Mouse (Mus musculus): Measurements from ENCODE around the gene Pif1. TPM values are rescaled to one million over a fixed set of nuclear protein-coding genes. Genes with fewer than 3 reads are reported as not detected.

The Pif1 gene
- polyA plus RNA-seq, 1 experiment from 2014 or later, result 16.7 TPM

DNA sequence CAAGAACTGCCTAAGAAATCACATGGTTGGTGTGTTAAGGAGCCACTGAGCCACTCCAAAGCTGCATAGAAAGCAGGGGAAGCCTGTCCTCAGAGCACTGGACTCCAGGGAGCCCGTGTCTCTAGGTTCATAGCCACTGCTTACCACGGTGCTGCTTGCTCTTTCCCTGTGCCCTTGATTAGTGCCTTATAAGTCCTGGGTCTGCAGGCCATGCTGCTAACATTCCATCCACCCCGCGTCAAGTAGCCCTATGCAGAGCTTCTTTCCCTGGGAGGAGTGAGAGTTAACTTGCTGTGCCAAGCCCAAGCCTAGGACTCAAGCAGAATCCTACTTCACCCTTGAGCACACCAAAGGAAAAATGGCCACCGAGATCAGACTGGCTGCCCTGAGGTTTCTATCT is 52.1 kb downstream of the Pif1 start:
- 23% methylated on average over 5 of the region's 5 CpGs for WGBS
- H3K4me3 ChIP-seq, result peak overlapping the region; percentile 24
- peaks cover 6% of the 10 kb centered on the region; the same call in 1 of the 2 replicates for H3K36me3 ChIP-seq
- H3K27me3 ChIP-seq (ENCODE audit: insufficient read depth, poor library complexity, severe bottlenecking), result no peaks in the 10 kb centered on the region
- peaks cover 59% of the 10 kb centered on the region for H3K4me1 ChIP-seq
- H3K27ac ChIP-seq, result peak overlapping the region; percentile 86
- DNase-seq (ENCODE audit: low spot score), result peak; percentile 84
- no peaks in the 10 kb centered on the region for H3K9me3 ChIP-seq

DNA sequence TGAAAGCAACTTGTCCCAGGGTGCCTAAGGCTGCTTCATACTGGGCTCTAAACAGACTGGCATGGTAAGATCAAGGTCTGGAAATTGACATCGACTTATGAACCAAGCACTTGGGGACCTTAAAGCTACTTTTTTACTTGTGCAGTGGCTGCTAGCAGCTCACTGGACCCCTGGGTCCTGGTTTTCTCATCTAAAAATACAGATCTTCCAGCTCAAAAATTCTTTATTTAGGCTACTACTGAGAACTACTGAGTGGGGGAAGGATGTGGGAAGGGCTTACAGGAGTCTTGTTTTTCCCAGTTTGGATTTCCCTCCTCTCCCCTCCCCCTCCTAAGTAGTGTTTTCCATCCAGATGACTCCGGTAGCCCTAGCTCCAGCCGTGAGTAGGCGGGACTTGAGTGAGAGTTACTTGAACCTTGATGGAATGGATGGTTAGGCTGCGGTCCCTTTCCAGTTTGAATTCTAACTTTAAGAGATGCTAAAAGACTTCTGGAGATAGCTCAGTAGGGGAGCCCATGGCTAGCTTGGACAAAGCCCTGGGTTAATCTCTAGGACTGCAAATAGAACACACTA is 54.0 kb downstream of the Pif1 start:
- WGBS, result 2% methylated on average over 5 of the region's 5 CpGs
- no peaks in the 10 kb centered on the region for H3K9me3 ChIP-seq
- peak overlapping the region; percentile 5; the same call in 1 of the 2 replicates for H3K4me3 ChIP-seq
- peak overlapping the region; percentile 86 for H3K27ac ChIP-seq
- peaks cover 75% of the 10 kb centered on the region for H3K4me1 ChIP-seq
- no peak for DNase-seq (ENCODE audit: low spot score)
- H3K27me3 ChIP-seq (ENCODE audit: insufficient read depth, poor library complexity, severe bottlenecking), result no peaks in the 10 kb centered on the region
- H3K36me3 ChIP-seq, result peaks cover 3% of the 10 kb centered on the region; the same call in 1 of the 2 replicates

DNA sequence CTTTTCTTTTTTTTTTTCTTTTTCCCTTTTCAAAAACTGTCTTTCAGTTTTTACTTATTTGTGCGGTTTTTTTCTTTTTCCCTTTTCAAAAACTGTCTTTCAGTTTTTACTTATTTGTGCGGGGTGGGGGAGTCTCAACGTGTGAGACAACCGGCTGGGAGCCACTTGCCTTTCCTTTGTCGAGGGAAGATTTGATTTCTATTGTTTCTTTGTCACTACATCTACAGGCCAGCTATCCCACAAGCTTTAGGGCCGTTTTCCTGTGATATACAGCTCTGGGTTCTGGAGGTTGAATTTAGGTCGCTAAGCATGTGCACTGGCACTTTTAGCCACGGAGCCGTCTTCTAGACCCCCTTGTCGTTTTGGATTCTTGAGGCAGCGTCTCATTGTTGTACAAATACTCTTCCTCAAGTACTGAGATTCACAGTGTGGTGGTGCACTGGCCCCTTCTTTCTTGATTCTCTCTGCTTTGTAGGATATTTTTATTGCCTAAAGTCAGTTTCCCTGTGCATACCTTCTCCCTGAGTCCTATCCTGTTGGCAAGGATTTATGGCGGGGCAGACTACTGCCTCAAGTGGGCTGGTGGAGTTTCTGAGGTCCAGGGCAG is 54.6 kb downstream of the Pif1 start:
- DNase-seq (ENCODE audit: low spot score), result no peak
- H3K36me3 ChIP-seq, result no peaks in the 10 kb centered on the region; the same call in 1 of the 2 replicates
- H3K9me3 ChIP-seq, result no peaks in the 10 kb centered on the region
- H3K27me3 ChIP-seq (ENCODE audit: insufficient read depth, poor library complexity, severe bottlenecking), result no peaks in the 10 kb centered on the region
- H3K4me3 ChIP-seq, result peak overlapping the region; percentile 29
- peak overlapping the region; percentile 86 for H3K27ac ChIP-seq
- peaks cover 76% of the 10 kb centered on the region for H3K4me1 ChIP-seq
- 15% methylated on average over 12 of the region's 12 CpGs for whole genome bisulfite sequencing

DNA sequence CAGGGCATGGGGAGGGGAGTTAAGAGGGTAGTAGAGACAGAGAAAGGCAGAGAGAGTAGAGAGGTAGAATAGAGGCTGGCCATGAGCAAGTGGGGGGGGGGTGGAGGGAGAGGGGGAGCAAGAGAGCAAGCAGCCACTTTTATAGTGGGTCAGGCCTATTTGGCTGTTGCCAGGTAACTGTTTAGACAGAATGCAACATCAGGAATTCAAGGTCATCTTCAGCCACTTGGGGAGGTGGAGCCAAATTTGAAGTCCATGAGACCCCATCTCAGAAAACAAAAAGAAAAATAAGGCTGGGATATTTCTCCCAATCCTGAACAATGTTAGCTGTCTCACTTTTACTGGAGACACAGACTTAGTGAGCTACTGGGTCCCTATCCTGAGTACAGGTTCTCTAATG is 55.6 kb downstream of the Pif1 start:
- Histone ChIP-seq H3K4me3 (no peak overlapping the region), H3K4me1 (peaks cover 82% of the 10 kb centered on the region), H3K27me3 (ENCODE audit: insufficient read depth, poor library complexity, severe bottlenecking) (no peaks in the 10 kb centered on the region), H3K36me3 (no peaks in the 10 kb centered on the region; the same call in 1 of the 2 replicates), H3K27ac (0 out of 2 replicates have a peak overlapping the region, but pooled peaks have one; percentile 81), H3K9me3 (no peaks in the 10 kb centered on the region)
- DNase-seq (ENCODE audit: low spot score), result no peak

DNA sequence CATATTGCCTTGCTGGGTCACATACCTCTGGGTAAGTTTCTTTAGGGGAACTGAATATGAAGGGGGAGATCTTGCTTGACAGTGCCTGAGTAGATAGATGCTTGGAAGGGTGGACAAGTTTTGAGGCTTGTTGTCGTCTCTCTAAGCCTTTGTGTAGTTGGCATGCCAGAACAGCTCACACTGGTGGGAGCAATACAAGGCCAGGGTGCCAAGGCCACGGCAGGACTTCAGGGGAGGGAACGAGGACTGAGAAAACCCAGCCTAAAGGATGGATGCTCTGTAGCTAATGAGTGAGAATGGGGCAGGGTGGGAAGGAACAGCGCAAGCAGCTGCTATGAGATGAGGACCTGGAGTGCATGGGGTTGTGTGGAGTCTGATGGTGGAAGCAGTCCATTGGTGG is 58.0 kb downstream of the Pif1 start:
- peaks cover 84% of the 10 kb centered on the region for H3K4me1 ChIP-seq
- WGBS, result 85% methylated on average over 4 of the region's 4 CpGs

More for the DNA sequence above, 58.0 kb downstream of the Pif1 start:
- no peaks in the 10 kb centered on the region for H3K9me3 ChIP-seq
- H3K36me3 ChIP-seq, result no peaks in the 10 kb centered on the region
- no peak overlapping the region for H3K4me3 ChIP-seq
- H3K27me3 ChIP-seq (ENCODE audit: insufficient read depth, poor library complexity, severe bottlenecking), result no peaks in the 10 kb centered on the region
- peak overlapping the region; percentile 87 for H3K27ac ChIP-seq
- no peak for DNase-seq (ENCODE audit: low spot score)

Other genes starting within 250 kb of the Pif1 start
- 5.6 and 7.8 TPM in 2 replicates for gene Pdcd7, start 241.1 kb upstream of the Pif1 start, polyA plus RNA-seq (2016; fragmentation: Nextera tagmentation; extraction: Ambion mirVana)
- gene Ubap1l, start 226.1 kb upstream of the Pif1 start, polyA plus RNA-seq (2016; fragmentation: Nextera tagmentation; extraction: Ambion mirVana), result 0.27 and 0.38 TPM in 2 replicates
- gene Kbtbd13, start 195.5 kb upstream of the Pif1 start, polyA plus RNA-seq (2016; fragmentation: Nextera tagmentation; extraction: Ambion mirVana), result 1.4 and 2.1 TPM in 2 replicates
- 1.9 and 3.9 TPM in 2 replicates for gene Rasl12, start 188.7 kb upstream of the Pif1 start, polyA plus RNA-seq (2016; fragmentation: Nextera tagmentation; extraction: Ambion mirVana)
- not detected in 2 replicates for gene Slc51b, start 164.2 kb upstream of the Pif1 start, polyA plus RNA-seq (2016; fragmentation: Nextera tagmentation; extraction: Ambion mirVana)
- 14.7 and 17.3 TPM in 2 replicates for gene Mtfmt, start 151.4 kb upstream of the Pif1 start, polyA plus RNA-seq (2016; fragmentation: Nextera tagmentation; extraction: Ambion mirVana)
- 66.7 and 71.1 TPM in 2 replicates for gene Spg21, start 126.2 kb upstream of the Pif1 start, polyA plus RNA-seq (2016; fragmentation: Nextera tagmentation; extraction: Ambion mirVana)
- gene Ankdd1a, start 67.0 kb upstream of the Pif1 start, polyA plus RNA-seq (2016; fragmentation: Nextera tagmentation; extraction: Ambion mirVana), result not detected in 2 replicates
- 12.8 and 14.2 TPM in 2 replicates for gene Plekho2, start 7.1 kb upstream of the Pif1 start, polyA plus RNA-seq (2016; fragmentation: Nextera tagmentation; extraction: Ambion mirVana)
- 117 and 179 TPM in 2 replicates for gene Rbpms2, start 42.5 kb downstream of the Pif1 start, polyA plus RNA-seq (2016; fragmentation: Nextera tagmentation; extraction: Ambion mirVana)
- 268 and 288 TPM in 2 replicates for gene Oaz2, start 80.8 kb downstream of the Pif1 start, polyA plus RNA-seq (2016; fragmentation: Nextera tagmentation; extraction: Ambion mirVana)
- gene Zfp609, start 240.4 kb downstream of the Pif1 start, polyA plus RNA-seq (2016; fragmentation: Nextera tagmentation; extraction: Ambion mirVana), result 5.8 and 7.7 TPM in 2 replicates